12 mouse cellular contexts compared by ENCODE assay signal in the genomic region with DNA sequence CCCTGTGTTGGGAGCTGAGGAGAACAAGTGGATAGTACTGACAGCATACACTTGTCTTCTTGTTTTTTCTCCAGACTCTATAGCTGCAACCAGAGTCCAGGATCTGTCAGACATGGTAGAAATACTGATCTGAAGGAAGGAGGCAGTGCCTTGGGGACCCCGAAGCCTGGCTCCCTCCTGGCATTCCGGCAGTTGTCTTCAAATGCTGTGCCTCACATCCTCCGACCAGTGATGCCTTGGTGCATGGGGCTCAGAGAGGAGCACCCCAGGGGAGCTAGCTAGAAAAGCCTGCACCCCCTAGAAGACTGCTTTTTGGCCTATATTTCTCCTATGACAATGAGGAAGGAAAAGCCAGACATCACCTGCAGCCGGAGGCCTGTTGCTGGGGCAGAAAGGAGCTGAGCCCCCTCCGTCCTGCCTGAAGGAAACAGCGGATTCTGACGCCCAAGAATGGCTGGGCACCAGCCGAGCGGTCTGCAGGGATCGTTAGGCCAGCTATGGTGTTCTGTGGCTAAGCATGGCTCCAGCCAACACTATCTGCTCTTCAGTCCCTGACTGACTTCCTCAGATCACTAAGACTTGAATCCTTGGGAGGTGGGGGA. TPM values are rescaled to one million over a fixed set of nuclear protein-coding genes. Genes with fewer than 3 reads are reported as not detected.
A peak's percentile ranks its signal among the peaks of the same experiment; 100 is the strongest.
DNase-seq lines count a peak whose midpoint lies in the region; ATAC-seq and TF ChIP-seq lines count a peak whose summit lies in the region.
"Had no signal": no experiment of that assay in that cellular context is flagged by ENCODE, and none has a peak within 500 bp of the region (broad histone marks: within the 10 kb centered on the region; RNA-seq: fewer than 3 reads in every experiment).

No protein-coding gene starts in this region.

- ATAC-seq in forebrain, embryonic 15.5 days (replicated peaks): no peak
- no peak for ATAC-seq in forebrain, embryonic 13.5 days
- no peak for ATAC-seq in intestine, embryonic 15.5 days
- no peak for ATAC-seq in intestine, postnatal 0 days
- no peak for ATAC-seq in megakaryocyte, adult 5-6 weeks (ENCODE audit: poor library complexity, severe bottlenecking)
- no peak for ATAC-seq in stomach, embryonic 15.5 days (ENCODE audit: insufficient read depth, low FRiP score, low read depth)
- ATAC-seq: midbrain, embryonic 16.5 days had no signal

- peaks cover 2% of the 10 kb centered on the region; the same call in 1 of the 2 replicates for H3K4me1 ChIP-seq in forebrain, embryonic 15.5 days
- peaks cover 13% of the 10 kb centered on the region for H3K4me1 ChIP-seq in forebrain, embryonic 13.5 days
- H3K4me1 ChIP-seq in intestine, embryonic 15.5 days (replicated peaks): peaks cover 22% of the 10 kb centered on the region
- H3K4me1 ChIP-seq in intestine, postnatal 0 days (replicated peaks; ENCODE audit: control insufficient read depth, insufficient read depth, low read length): peaks cover 17% of the 10 kb centered on the region
- peaks cover 82% of the 10 kb centered on the region for H3K4me1 ChIP-seq in megakaryocyte, embryonic 14.5 days
- peaks cover 14% of the 10 kb centered on the region for H3K4me1 ChIP-seq in stomach, embryonic 15.5 days

- no peak overlapping the region for H3K9ac ChIP-seq in forebrain, embryonic 15.5 days (replicated peaks)
- no peak overlapping the region for H3K9ac ChIP-seq in forebrain, embryonic 13.5 days
- H3K9ac ChIP-seq in intestine, embryonic 15.5 days: no peak overlapping the region
- H3K9ac ChIP-seq in intestine, postnatal 0 days (ENCODE audit: low read depth, low read length): no peak overlapping the region
- H3K9ac ChIP-seq in stomach, embryonic 15.5 days: no peak overlapping the region
- H3K9ac ChIP-seq: liver, embryonic 14.5 days had no signal

- H3K27me3 ChIP-seq in forebrain, embryonic 15.5 days: no peaks in the 10 kb centered on the region
- no peaks in the 10 kb centered on the region for H3K27me3 ChIP-seq in forebrain, embryonic 13.5 days
- H3K27me3 ChIP-seq in intestine, embryonic 15.5 days (replicated peaks): no peaks in the 10 kb centered on the region
- H3K27me3 ChIP-seq in intestine, postnatal 0 days (replicated peaks; ENCODE audit: control insufficient read depth, insufficient read depth, low read length): no peaks in the 10 kb centered on the region
- peaks cover 12% of the 10 kb centered on the region for H3K27me3 ChIP-seq in megakaryocyte, embryonic 14.5 days (replicated peaks)
- no peaks in the 10 kb centered on the region for H3K27me3 ChIP-seq in stomach, embryonic 15.5 days (replicated peaks)

- H3K4me3 ChIP-seq in forebrain, embryonic 15.5 days: no peak overlapping the region
- H3K4me3 ChIP-seq in forebrain, embryonic 13.5 days: no peak overlapping the region
- H3K4me3 ChIP-seq in intestine, embryonic 15.5 days (replicated peaks): no peak overlapping the region
- H3K4me3 ChIP-seq in intestine, postnatal 0 days (ENCODE audit: low read depth, low read length): no peak overlapping the region
- peak overlapping the region; percentile 82 for H3K4me3 ChIP-seq in megakaryocyte, embryonic 14.5 days (replicated peaks)
- no peak overlapping the region for H3K4me3 ChIP-seq in stomach, embryonic 15.5 days (replicated peaks)

- H3K9me3 ChIP-seq in forebrain, embryonic 15.5 days: no peaks in the 10 kb centered on the region
- H3K9me3 ChIP-seq in forebrain, embryonic 13.5 days (replicated peaks): no peaks in the 10 kb centered on the region
- no peaks in the 10 kb centered on the region for H3K9me3 ChIP-seq in intestine, embryonic 15.5 days
- no peaks in the 10 kb centered on the region for H3K9me3 ChIP-seq in intestine, postnatal 0 days (ENCODE audit: control insufficient read depth)
- H3K9me3 ChIP-seq in megakaryocyte, embryonic 14.5 days: no peaks in the 10 kb centered on the region
- no peaks in the 10 kb centered on the region for H3K9me3 ChIP-seq in stomach, embryonic 15.5 days

- WGBS in forebrain, embryonic 15.5 days: 81% methylated on average over 10 of the region's 10 CpGs
- WGBS in forebrain, embryonic 13.5 days: 86% methylated on average over 10 of the region's 10 CpGs
- WGBS in intestine, embryonic 15.5 days: 81% methylated on average over 10 of the region's 10 CpGs
- 83% methylated on average over 10 of the region's 10 CpGs for WGBS in intestine, postnatal 0 days
- 79% methylated on average over 10 of the region's 10 CpGs for WGBS in stomach, embryonic 15.5 days

- H3K27ac ChIP-seq in forebrain, embryonic 15.5 days (replicated peaks): peak overlapping the region; percentile 4; the same call in 1 of the 2 replicates
- H3K27ac ChIP-seq in forebrain, embryonic 13.5 days: no peak overlapping the region
- H3K27ac ChIP-seq in intestine, embryonic 15.5 days: 0 out of 2 replicates have a peak overlapping the region, but pooled peaks have one; percentile 32
- no peak overlapping the region for H3K27ac ChIP-seq in intestine, postnatal 0 days (ENCODE audit: low read depth, low read length)
- peak overlapping the region; percentile 1; the same call in 1 of the 2 replicates for H3K27ac ChIP-seq in stomach, embryonic 15.5 days
- H3K27ac ChIP-seq: liver, embryonic 14.5 days had no signal

- no peak for TF ChIP-seq CTCF in intestine, postnatal 0 days (IDR thresholded peaks at IDR 0.05; ENCODE audit: low read depth)

- peaks cover 74% of the 10 kb centered on the region for H3K36me3 ChIP-seq in forebrain, embryonic 15.5 days
- peaks cover 76% of the 10 kb centered on the region for H3K36me3 ChIP-seq in forebrain, embryonic 13.5 days (ENCODE audit: poor library complexity, severe bottlenecking)
- peaks cover 49% of the 10 kb centered on the region for H3K36me3 ChIP-seq in intestine, embryonic 15.5 days
- H3K36me3 ChIP-seq in intestine, postnatal 0 days (ENCODE audit: control insufficient read depth, insufficient read depth): peaks cover 64% of the 10 kb centered on the region
- peaks cover 74% of the 10 kb centered on the region for H3K36me3 ChIP-seq in megakaryocyte, embryonic 14.5 days (replicated peaks; ENCODE audit: low read length)
- H3K36me3 ChIP-seq in stomach, embryonic 15.5 days: peaks cover 57% of the 10 kb centered on the region

- H3K4me2 ChIP-seq in forebrain, embryonic 15.5 days (replicated peaks): no peak overlapping the region
- H3K4me2 ChIP-seq in forebrain, embryonic 13.5 days: no peak overlapping the region
- no peak overlapping the region for H3K4me2 ChIP-seq in intestine, embryonic 15.5 days (replicated peaks)
- no peak overlapping the region for H3K4me2 ChIP-seq in intestine, postnatal 0 days (replicated peaks; ENCODE audit: low read depth)
- H3K4me2 ChIP-seq in stomach, embryonic 15.5 days: no peak overlapping the region

- no peak for DNase-seq in urinary bladder, adult 2 months (ENCODE audit: low spot score)
- DNase-seq: gastrocnemius, postnatal 36 days; right cerebral cortex, postnatal 4 days had no signal

RNA-seq across cellular contexts. Expression of gene Amotl2, which starts 15.2 kb away (rescaled TPM):
- polyA plus RNA-seq in forebrain, embryonic 15.5 days (2015; fragmentation: Nextera tagmentation; extraction: Ambion mirVana): 65.9 and 69.9 TPM in 2 replicates
- polyA plus RNA-seq in forebrain, embryonic 13.5 days (2015; fragmentation: Nextera tagmentation; extraction: Ambion mirVana): 46.9 and 55.3 TPM in 2 replicates
- 31.8 and 32.9 TPM in 2 replicates for polyA plus RNA-seq in intestine, embryonic 15.5 days (2015; fragmentation: Nextera tagmentation; extraction: Ambion mirVana)
- 12.4 and 13.4 TPM in 2 replicates for polyA plus RNA-seq in intestine, postnatal 0 days (2015; fragmentation: Nextera tagmentation; extraction: Ambion mirVana)
- 17.8 and 18.5 TPM in 2 replicates for polyA plus RNA-seq in megakaryocyte, embryonic 14.5 days (2012; ENCODE audit: insufficient read depth, low replicate concordance)
- total RNA-seq in megakaryocyte, adult 5-6 weeks (2015): 1.3 and 1.7 TPM in 2 replicates
- total RNA-seq in megakaryocyte, adult 5-6 weeks (2017): 1.1 and 2.8 TPM in 2 replicates
- polyA plus RNA-seq in stomach, embryonic 15.5 days (2015; fragmentation: Nextera tagmentation; extraction: Ambion mirVana): 35.3 and 37.7 TPM in 2 replicates
- polyA plus RNA-seq in urinary bladder, adult 2 months (2012; rRNA removed): 51.0 and 52.2 TPM in 2 replicates

Comparison
In these comparisons a context has a peak if more than half of its experiments do, and no peak if none do; other contexts are left out.
1. H3K27ac ChIP-seq: peak in forebrain, embryonic 15.5 days (single experiment), intestine, embryonic 15.5 days (single experiment) and stomach, embryonic 15.5 days (single experiment); none in forebrain, embryonic 13.5 days (single experiment) and intestine, postnatal 0 days (single experiment).